Mouse (Mus musculus) hindbrain, postnatal 0 days (tissue): Measurements from ENCODE around the gene Htr1d. TPM values are rescaled to one million over a fixed set of nuclear protein-coding genes. Genes with fewer than 3 reads are reported as not detected.

Experiments used
- ATAC-seq: fragments of 200-750 bp; cut with Nextera tagmentation; 2 replicates; pipeline ENCODE4 v1.8.0; 2017; ENCODE audit warnings: mild to moderate bottlenecking, moderate TSS enrichment, moderate library complexity
- DNase-seq: peaks from one replicate; pipeline ENCODE4 v3.0.0-alpha.2; 2015; ENCODE audit warnings: low spot score
- H3K27ac ChIP-seq: fragments of 300-500 bp; sonication (generic); 2 replicates; pipeline ENCODE4 v1.5.1; 2014; ENCODE audit warnings: mild to moderate bottlenecking
- H3K27me3 ChIP-seq: fragments of 300-500 bp; sonication (generic); 2 replicates; pipeline ENCODE4 v1.6.1; 2014; ENCODE audit warnings: low read length, mixed read lengths; ENCODE audit not compliant: insufficient read depth
- H3K36me3 ChIP-seq: fragments of 300-500 bp; sonication (generic); 2 replicates; pipeline ENCODE4 v1.6.1; 2014; ENCODE audit warnings: low read length, mixed read lengths; ENCODE audit not compliant: insufficient read depth
- H3K4me1 ChIP-seq: fragments of 300-500 bp; sonication (generic); 2 replicates; pipeline ENCODE4 v1.6.1; 2014; ENCODE audit warnings: antibody characterized with exemption, low read length, mixed read lengths; ENCODE audit not compliant: insufficient read depth
- H3K4me2 ChIP-seq: fragments of 300-500 bp; sonication (generic); 2 replicates; pipeline ENCODE4 v1.6.1; 2014; ENCODE audit warnings: low read depth, mild to moderate bottlenecking, low read length, moderate library complexity, mixed read lengths
- H3K4me3 ChIP-seq: fragments of 300-500 bp; sonication (generic); 2 replicates; pipeline ENCODE4 v1.5.1; 2014; ENCODE audit warnings: low read length
- H3K9ac ChIP-seq: fragments of 300-500 bp; sonication (generic); replicated peaks from 2 replicates; pipeline ENCODE4 v1.6.1; 2014; ENCODE audit warnings: mild to moderate bottlenecking, low read length, moderate library complexity, mixed read lengths
- H3K9me3 ChIP-seq: fragments of 300-500 bp; sonication (generic); 2 replicates; pipeline ENCODE4 v1.6.1; 2016; ENCODE audit warnings: low read length, mixed read lengths
- CTCF ChIP-seq: IDR thresholded peaks from 2 replicates; pipeline ENCODE4 v1.5.1; 2016; ENCODE audit warnings: antibody characterized with exemption, control low read depth, low read depth
- WGBS: fragments of 180-500 bp; shearing (Covaris S2); extraction: QIAGEN DNeasy Blood & Tissue Kit; methylation state at CpG from one replicate; pipeline ENCODE4 v1.1.7; 2014; 5-methylcytosine and 5-hydroxymethylcytosine counted together
- polyA plus RNA-seq: library from polyadenylated mRNA; unstranded; fragments of >200 nt; fragmentation: Nextera tagmentation; extraction: Ambion mirVana; gene quantifications from 2 replicates; pipeline ENCODE4 v1.2.1, GENCODE M21; 2015
- total RNA-seq: library from RNA; depleted of rRNA; stranded (reverse); fragments of >200 nt; gene quantifications from 2 replicates; pipeline ENCODE4 v1.2.3, GENCODE M21; 2014

Htr1d gene
- total and polyA plus RNA-seq, 2 experiments from 2014 or later, result 3.7 to 4.0 TPM

- Histone ChIP-seq H3K36me3 (no peaks in the 10 kb centered on the region), H3K4me1 (no peaks in the 10 kb centered on the region), H3K9me3 (no peaks in the 10 kb centered on the region), H3K27me3 (no peaks in the 10 kb centered on the region), H3K4me2 (no peak overlapping the region), H3K27ac (no peak overlapping the region), H3K9ac (no peak overlapping the region), H3K4me3 (no peak overlapping the region)
- 75% methylated on average over 4 of the region's 4 CpGs for WGBS
- no peak for ATAC-seq
- no peak for TF ChIP-seq CTCF
- no peak for DNase-seq
Measured at GRCm38 (mm10) chr4:136450271-136450670, 26.9 kb downstream of the Htr1d start.

- Histone ChIP-seq H3K27me3 (no peaks in the 10 kb centered on the region), H3K36me3 (no peaks in the 10 kb centered on the region)
Measured at GRCm38 (mm10) chr4:136451564-136451963, 28.2 kb downstream of the Htr1d start.

GRCm38 (mm10) chr4:136452286-136452685 is 29.0 kb downstream of the Htr1d start:
- Histone ChIP-seq H3K4me2 (no peak overlapping the region), H3K27me3 (no peaks in the 10 kb centered on the region), H3K36me3 (no peaks in the 10 kb centered on the region), H3K4me1 (no peaks in the 10 kb centered on the region), H3K4me3 (no peak overlapping the region), H3K9me3 (no peaks in the 10 kb centered on the region), H3K27ac (no peak overlapping the region), H3K9ac (no peak overlapping the region)
- 82% methylated on average over 3 of the region's 3 CpGs for WGBS
- TF ChIP-seq CTCF, result no peak
- DNase-seq, result no peak
- no peak for ATAC-seq

More at GRCm38 (mm10) chr4:136451564-136451963, 28.2 kb downstream of the Htr1d start:
- Histone ChIP-seq H3K4me3 (no peak overlapping the region), H3K4me2 (no peak overlapping the region), H3K9me3 (no peaks in the 10 kb centered on the region), H3K27ac (no peak overlapping the region), H3K9ac (no peak overlapping the region), H3K4me1 (no peaks in the 10 kb centered on the region)
- no peak for TF ChIP-seq CTCF
- WGBS, result 24% methylated on average over 6 of the region's 6 CpGs
- no peak for DNase-seq
- ATAC-seq, result no peak

- WGBS, result 75% methylated on average over 5 of the region's 5 CpGs
- no peak overlapping the region for H3K4me2 ChIP-seq
- H3K9ac ChIP-seq, result no peak overlapping the region
- ATAC-seq (no peak), DNase-seq (no peak)
- no peaks in the 10 kb centered on the region for H3K27me3 ChIP-seq
- H3K9me3 ChIP-seq, result no peaks in the 10 kb centered on the region
- no peaks in the 10 kb centered on the region for H3K36me3 ChIP-seq
- no peaks in the 10 kb centered on the region for H3K4me1 ChIP-seq
- no peak overlapping the region for H3K4me3 ChIP-seq
- H3K27ac ChIP-seq, result no peak overlapping the region
- TF ChIP-seq CTCF, result no peak
Measured at GRCm38 (mm10) chr4:136452792-136453191, 29.5 kb downstream of the Htr1d start.

- H3K4me2 ChIP-seq, result peak overlapping the region; percentile 39
- H3K9me3 ChIP-seq, result no peaks in the 10 kb centered on the region
- H3K27me3 ChIP-seq, result no peaks in the 10 kb centered on the region
- WGBS, result 7% methylated on average over 10 of the region's 10 CpGs
- DNase-seq, result peak; percentile 88
- H3K27ac ChIP-seq, result no peak overlapping the region
- H3K36me3 ChIP-seq, result no peaks in the 10 kb centered on the region
- no peaks in the 10 kb centered on the region for H3K4me1 ChIP-seq
- no peak overlapping the region for H3K9ac ChIP-seq
- TF ChIP-seq CTCF, result peak; percentile 98
- H3K4me3 ChIP-seq, result no peak overlapping the region; the same call in 1 of the 2 replicates
- ATAC-seq, result 0 out of 2 replicates have a peak, but pooled peaks have one; percentile 24
Measured at GRCm38 (mm10) chr4:136454850-136455260, 31.5 kb downstream of the Htr1d start.

- DNase-seq (no peak), ATAC-seq (no peak)
- H3K27ac ChIP-seq, result no peak overlapping the region
- no peak overlapping the region for H3K9ac ChIP-seq
- H3K27me3 ChIP-seq, result no peaks in the 10 kb centered on the region
- 94% methylated on average over 6 of the region's 6 CpGs for WGBS
- no peak overlapping the region for H3K4me3 ChIP-seq
- 0 out of 2 replicates have a peak, but pooled peaks cover under 1% of the 10 kb centered on the region for H3K4me1 ChIP-seq
- no peak overlapping the region for H3K4me2 ChIP-seq
- H3K36me3 ChIP-seq, result no peaks in the 10 kb centered on the region
- TF ChIP-seq CTCF, result peak; percentile 8; the same call in 1 of the 2 replicates
- H3K9me3 ChIP-seq, result no peaks in the 10 kb centered on the region
Measured at GRCm38 (mm10) chr4:136456516-136457218, 33.3 kb downstream of the Htr1d start.

GRCm38 (mm10) chr4:136458276-136458675 is 35.0 kb downstream of the Htr1d start:
- Histone ChIP-seq H3K27ac (no peak overlapping the region), H3K4me1 (0 out of 2 replicates have a peak, but pooled peaks cover 4% of the 10 kb centered on the region), H3K9ac (no peak overlapping the region), H3K4me2 (no peak overlapping the region), H3K27me3 (no peaks in the 10 kb centered on the region), H3K36me3 (no peaks in the 10 kb centered on the region), H3K9me3 (no peaks in the 10 kb centered on the region), H3K4me3 (no peak overlapping the region)
- TF ChIP-seq CTCF, result no peak
- ATAC-seq (no peak), DNase-seq (no peak)
- 86% methylated on average over 7 of the region's 7 CpGs for WGBS
